Mouse (Mus musculus): ENCODE results near the gene Cog1. TPM values are rescaled to one million over a fixed set of nuclear protein-coding genes. Genes with fewer than 3 reads are reported as not detected.

Gene Cog1
- polyA plus RNA-seq, 1 experiment from 2014 or later = 15.5 TPM

DNA sequence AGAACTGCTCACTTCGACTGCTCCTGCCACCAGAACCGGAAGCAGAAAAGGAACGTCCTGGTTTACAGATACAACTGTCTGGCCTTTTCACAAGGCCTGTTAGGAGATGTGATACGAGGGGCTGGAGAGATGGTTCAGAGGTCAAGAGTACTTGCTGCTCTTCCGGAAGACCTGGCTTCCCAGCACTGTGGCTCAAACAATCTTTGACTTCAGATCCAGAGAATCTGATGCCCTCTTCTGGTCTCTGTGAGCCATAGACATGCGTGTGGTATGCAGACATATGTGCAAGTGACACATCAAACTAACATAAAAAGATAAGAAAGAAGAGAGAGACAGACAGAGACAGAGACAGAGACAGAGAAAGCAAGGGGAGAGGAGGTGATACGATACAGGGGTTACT lies 16.7 kb upstream of the Cog1 start:
- H3K9ac ChIP-seq = no peak overlapping the region
- no peak overlapping the region for H3K4me2 ChIP-seq
- WGBS = 68% methylated on average over 7 of the region's 7 CpGs
- H3K27ac ChIP-seq = no peak overlapping the region
- H3K4me1 ChIP-seq (replicated peaks) = no peaks in the 10 kb centered on the region
- H3K27me3 ChIP-seq = no peaks in the 10 kb centered on the region
- H3K4me3 ChIP-seq = no peak overlapping the region
- no peak for ATAC-seq (replicated peaks; ENCODE audit: insufficient number of reproducible peaks, insufficient read depth, low FRiP score, low read depth)
- no peaks in the 10 kb centered on the region for H3K9me3 ChIP-seq (replicated peaks)
- H3K36me3 ChIP-seq = no peaks in the 10 kb centered on the region

DNA sequence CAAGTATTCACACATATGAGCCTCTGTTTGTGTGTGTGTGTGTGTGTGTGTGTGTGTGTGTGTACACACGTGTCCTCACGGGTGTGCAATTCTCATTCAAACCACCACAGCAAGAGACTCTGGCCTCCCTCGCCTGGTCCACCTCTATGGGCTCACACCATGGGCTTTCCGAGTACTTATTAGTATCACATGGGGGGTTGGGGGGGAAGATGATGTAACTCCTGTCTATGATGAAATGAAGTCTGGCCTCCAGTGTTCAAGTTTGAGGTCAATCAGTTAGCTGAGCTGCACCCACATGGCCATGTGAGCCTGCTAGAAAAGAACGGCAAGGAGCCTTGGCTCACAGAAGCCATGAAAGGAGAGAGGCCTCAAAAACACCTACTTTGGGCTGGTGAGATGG lies 15.6 kb upstream of the Cog1 start:
- H3K4me1 ChIP-seq (replicated peaks) = no peaks in the 10 kb centered on the region
- no peak for ATAC-seq (replicated peaks; ENCODE audit: insufficient number of reproducible peaks, insufficient read depth, low FRiP score, low read depth)
- H3K9me3 ChIP-seq (replicated peaks) = no peaks in the 10 kb centered on the region
- WGBS = 89% methylated on average over 5 of the region's 5 CpGs
- H3K36me3 ChIP-seq = no peaks in the 10 kb centered on the region
- H3K4me3 ChIP-seq = no peak overlapping the region
- no peak overlapping the region for H3K27ac ChIP-seq
- H3K27me3 ChIP-seq = no peaks in the 10 kb centered on the region
- no peak overlapping the region for H3K4me2 ChIP-seq
- H3K9ac ChIP-seq = no peak overlapping the region

DNA sequence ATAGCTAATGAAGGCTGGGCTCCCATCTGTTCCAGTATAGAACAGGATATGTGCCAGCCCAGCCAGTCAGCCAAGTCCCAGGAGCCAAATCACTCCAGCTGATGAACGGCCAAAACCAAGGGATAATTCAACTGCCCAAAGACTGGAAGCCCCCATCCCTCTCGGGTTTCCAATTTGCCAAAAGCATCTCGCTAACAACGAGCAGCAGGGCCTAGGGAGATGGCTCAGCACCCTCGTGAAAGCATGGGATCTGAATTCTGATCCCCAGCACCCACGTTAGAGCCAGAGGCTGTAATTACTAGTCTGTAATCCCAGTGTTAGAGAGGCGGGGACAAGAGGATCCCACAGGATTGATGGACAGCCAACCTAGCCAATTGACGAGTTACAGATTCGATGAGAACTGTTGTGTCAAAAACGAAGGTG lies 14.3 kb upstream of the Cog1 start:
- no peak for ATAC-seq (replicated peaks; ENCODE audit: insufficient number of reproducible peaks, insufficient read depth, low FRiP score, low read depth)
- Histone ChIP-seq H3K9me3 (replicated peaks) (no peaks in the 10 kb centered on the region), H3K4me2 (no peak overlapping the region)

DNA sequence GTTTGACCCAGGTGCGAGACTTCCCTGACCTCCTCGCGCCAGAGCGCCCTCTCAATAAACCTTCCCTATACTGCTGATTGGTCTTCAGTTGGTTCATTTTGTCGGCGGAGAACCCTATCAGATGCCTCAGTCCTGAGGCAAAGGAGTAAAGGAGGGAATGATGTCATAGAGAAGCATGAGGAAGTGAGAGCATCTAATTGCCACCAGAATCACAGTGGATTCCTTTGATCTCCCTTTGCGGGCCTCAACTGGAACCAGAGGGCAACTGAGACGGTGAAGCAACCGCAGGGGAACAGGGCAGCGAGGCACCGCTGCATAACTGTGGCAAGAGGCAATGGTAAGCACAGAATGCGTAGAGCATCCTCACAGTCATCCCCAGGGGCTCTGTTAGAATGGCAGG lies 10.3 kb upstream of the Cog1 start:
- no peak overlapping the region for H3K27ac ChIP-seq
- no peak overlapping the region for H3K4me3 ChIP-seq
- H3K4me2 ChIP-seq = no peak overlapping the region
- H3K9me3 ChIP-seq (replicated peaks) = no peaks in the 10 kb centered on the region
- 86% methylated on average over 12 of the region's 12 CpGs for WGBS
- ATAC-seq (replicated peaks; ENCODE audit: insufficient number of reproducible peaks, insufficient read depth, low FRiP score, low read depth) = no peak
- H3K9ac ChIP-seq = no peak overlapping the region
- H3K27me3 ChIP-seq = no peaks in the 10 kb centered on the region
- H3K4me1 ChIP-seq (replicated peaks) = no peaks in the 10 kb centered on the region
- H3K36me3 ChIP-seq = no peaks in the 10 kb centered on the region

More for the DNA sequence above, 14.3 kb upstream of the Cog1 start:
- no peak overlapping the region for H3K27ac ChIP-seq
- H3K9ac ChIP-seq = no peak overlapping the region
- H3K36me3 ChIP-seq = no peaks in the 10 kb centered on the region
- no peaks in the 10 kb centered on the region for H3K4me1 ChIP-seq (replicated peaks)
- H3K27me3 ChIP-seq = no peaks in the 10 kb centered on the region
- WGBS = 72% methylated on average over 10 of the region's 10 CpGs
- H3K4me3 ChIP-seq = no peak overlapping the region

DNA sequence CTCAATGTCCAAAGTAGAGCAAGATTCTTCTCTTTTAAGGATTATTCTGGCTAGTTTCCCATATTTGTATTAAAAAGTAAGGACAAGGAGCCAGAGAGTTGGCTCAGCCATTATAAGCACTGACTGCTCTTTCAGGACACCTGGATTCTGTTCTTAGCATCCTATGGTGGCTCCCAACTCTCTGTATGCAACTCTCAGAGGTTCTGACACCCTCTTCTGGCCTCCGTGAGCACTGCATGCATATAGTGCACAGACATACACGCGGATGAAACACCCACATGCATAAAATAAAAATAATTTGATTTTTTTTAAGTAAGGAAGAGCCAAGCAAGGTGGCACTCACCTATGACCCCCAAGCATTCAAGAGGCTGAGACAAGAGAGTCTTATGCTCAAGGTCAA lies 3.8 kb upstream of the Cog1 start:
- no peak overlapping the region for H3K4me3 ChIP-seq
- H3K9me3 ChIP-seq (replicated peaks) = no peaks in the 10 kb centered on the region
- 87% methylated on average over 3 of the region's 3 CpGs for WGBS
- H3K4me1 ChIP-seq (replicated peaks) = peaks cover 6% of the 10 kb centered on the region
- no peak overlapping the region for H3K27ac ChIP-seq
- H3K4me2 ChIP-seq = no peak overlapping the region
- H3K9ac ChIP-seq = no peak overlapping the region
- ATAC-seq (replicated peaks; ENCODE audit: insufficient number of reproducible peaks, insufficient read depth, low FRiP score, low read depth) = no peak
- no peaks in the 10 kb centered on the region for H3K36me3 ChIP-seq
- H3K27me3 ChIP-seq = no peaks in the 10 kb centered on the region

DNA sequence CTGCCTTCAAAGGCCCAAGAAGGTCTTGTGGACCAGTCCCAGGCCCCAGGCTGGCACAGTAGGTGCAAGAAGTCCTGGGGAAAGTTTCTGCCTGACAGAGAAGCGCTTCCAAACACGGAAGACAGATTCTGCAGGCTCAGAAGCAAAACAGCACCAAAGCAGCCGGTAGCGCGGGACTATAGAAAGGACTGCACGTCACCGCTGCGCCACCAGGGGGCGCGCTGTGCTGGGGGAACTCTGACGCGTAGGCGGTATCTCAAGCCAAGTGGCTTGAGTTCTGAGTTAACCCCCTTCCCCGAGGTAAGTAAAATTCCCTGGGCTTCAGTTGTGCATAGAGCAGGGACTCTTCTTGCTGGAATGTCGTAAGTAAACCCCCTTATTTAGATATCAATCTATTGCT lies 817 bp upstream of the Cog1 start:
- Histone ChIP-seq H3K27ac (no peak overlapping the region), H3K27me3 (no peaks in the 10 kb centered on the region), H3K9me3 (replicated peaks) (no peaks in the 10 kb centered on the region), H3K9ac (no peak overlapping the region), H3K4me3 (no peak overlapping the region), H3K4me2 (peak overlapping the region; percentile 31; the same call in 1 of the 2 replicates), H3K36me3 (peaks cover 10% of the 10 kb centered on the region), H3K4me1 (replicated peaks) (peaks cover 15% of the 10 kb centered on the region)
- WGBS = 5% methylated on average over 15 of the region's 15 CpGs
- ATAC-seq (replicated peaks; ENCODE audit: insufficient number of reproducible peaks, insufficient read depth, low FRiP score, low read depth) = no peak

DNA sequence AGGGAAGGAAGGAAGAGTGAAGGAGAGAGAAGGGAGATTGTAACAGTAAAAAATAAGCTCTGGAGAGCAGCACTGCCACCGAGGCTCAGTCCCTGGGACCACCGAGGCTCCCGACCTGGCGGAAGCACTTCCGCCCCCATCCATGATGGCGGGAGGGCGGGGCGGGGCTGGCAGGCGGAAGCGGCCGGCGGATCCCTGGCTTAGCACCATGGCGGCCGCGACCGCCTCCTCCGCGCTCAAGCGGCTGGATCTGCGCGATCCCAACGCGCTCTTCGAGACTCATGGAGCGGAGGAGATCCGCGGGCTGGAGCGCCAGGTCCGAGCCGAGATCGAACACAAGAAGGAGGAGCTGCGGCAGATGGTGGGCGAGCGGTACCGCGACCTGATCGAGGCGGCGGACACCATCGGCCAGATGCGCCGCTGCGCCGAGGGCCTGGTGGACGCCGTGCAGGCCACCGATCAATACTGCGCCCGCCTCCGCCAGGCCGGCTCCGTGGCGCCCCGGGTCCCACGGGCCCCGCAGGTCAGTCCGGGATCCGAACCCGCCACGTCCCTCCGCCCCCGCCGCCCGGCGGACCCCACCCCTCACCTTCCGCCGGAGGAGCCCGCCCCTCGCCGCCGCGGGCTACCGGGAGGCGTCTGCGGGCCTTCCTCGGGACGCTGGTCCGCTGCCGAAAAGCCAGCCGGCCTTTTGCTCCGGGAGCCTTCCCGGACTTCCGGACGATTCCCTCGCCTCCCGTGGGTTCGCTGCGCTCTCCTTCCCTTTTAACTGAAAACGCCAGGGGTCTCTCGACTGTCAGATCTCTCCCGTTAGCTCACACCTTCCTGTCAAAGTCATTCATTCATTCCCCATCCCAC lies 613 bp downstream of the Cog1 start, which contains the start of gene Slc39a11:
Gene Slc39a11, minus strand, starts transcription at position 727 of the 858 bp plus-strand sequence.
- Histone ChIP-seq H3K36me3 (peaks cover 24% of the 10 kb centered on the region), H3K27me3 (no peaks in the 10 kb centered on the region), H3K4me3 (peak within 1 kb of the TSS; percentile 87), H3K27ac (peak within 1 kb of the TSS; percentile 80), H3K4me2 (peak within 1 kb of the TSS; percentile 71), H3K4me1 (replicated peaks) (peaks cover 15% of the 10 kb centered on the region), H3K9me3 (replicated peaks) (no peaks in the 10 kb centered on the region), H3K9ac (peak within 1 kb of the TSS; percentile 92)
- WGBS = under 1% methylated on average over 89 of the region's 91 CpGs
- ATAC-seq (replicated peaks; ENCODE audit: insufficient number of reproducible peaks, insufficient read depth, low FRiP score, low read depth) = peak; percentile 59

DNA sequence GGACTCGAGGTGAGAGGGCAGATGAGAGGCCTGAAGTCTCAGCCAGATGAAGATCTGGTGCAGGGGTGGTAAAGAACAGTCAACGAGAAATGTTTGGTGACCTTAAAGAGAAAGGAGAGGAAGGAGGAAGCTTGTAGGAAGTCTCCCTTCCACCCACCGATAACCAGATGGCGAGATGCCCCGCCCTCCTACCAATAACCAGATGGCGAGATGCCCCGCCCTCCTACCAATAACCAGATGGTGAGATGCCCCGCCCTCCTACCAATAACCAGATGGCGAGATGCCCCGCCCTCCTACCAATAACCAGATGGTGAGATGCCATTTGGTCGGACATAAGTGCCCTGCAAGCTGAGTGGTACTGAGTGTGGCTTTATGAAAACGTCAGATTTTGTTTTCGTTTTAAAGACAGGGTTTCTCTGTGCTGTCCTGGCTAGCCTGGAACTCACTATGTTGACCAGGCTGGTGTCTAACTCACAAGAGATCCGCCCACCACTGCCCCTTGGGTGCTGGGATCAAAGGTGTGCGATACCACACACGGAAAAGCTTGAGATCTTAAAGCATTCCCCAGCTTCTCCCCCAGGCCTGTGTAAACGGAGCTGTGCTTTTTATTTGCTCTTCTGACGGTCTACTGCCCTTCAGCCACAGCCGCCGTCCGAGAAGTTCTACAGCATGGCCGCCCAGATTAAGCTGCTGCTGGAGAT lies 2.4 kb downstream of the Cog1 start:
- ATAC-seq (replicated peaks; ENCODE audit: insufficient number of reproducible peaks, insufficient read depth, low FRiP score, low read depth) = no peak

DNA sequence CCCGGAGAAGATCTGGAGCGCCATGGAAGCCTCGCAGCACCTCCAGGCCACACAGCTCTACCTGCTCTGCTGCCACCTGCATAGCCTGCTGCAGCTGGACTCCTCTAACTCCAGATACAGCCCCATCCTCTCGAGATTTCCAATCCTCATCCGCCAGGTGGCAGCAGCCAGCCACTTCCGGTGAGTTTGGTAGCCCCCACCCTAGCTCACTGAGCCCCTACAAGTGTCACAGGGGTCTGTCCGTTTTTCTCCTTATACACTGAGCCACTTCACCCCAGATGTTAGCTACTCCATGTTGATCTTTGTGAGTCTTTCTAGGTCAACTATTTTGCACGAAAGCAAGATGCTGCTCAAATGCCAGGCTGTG lies 2.9 kb downstream of the Cog1 start:
- Histone ChIP-seq H3K9me3 (replicated peaks) (no peaks in the 10 kb centered on the region), H3K4me3 (no peak overlapping the region), H3K4me2 (no peak overlapping the region), H3K4me1 (replicated peaks) (peaks cover 15% of the 10 kb centered on the region), H3K36me3 (peaks cover 47% of the 10 kb centered on the region), H3K27me3 (no peaks in the 10 kb centered on the region), H3K27ac (no peak overlapping the region), H3K9ac (no peak overlapping the region)
- WGBS = 51% methylated on average over 8 of the region's 8 CpGs
- ATAC-seq (replicated peaks; ENCODE audit: insufficient number of reproducible peaks, insufficient read depth, low FRiP score, low read depth) = no peak

More for the DNA sequence above, 2.4 kb downstream of the Cog1 start:
- peaks cover 15% of the 10 kb centered on the region for H3K4me1 ChIP-seq (replicated peaks)
- H3K4me2 ChIP-seq = no peak overlapping the region
- H3K36me3 ChIP-seq = peaks cover 42% of the 10 kb centered on the region
- H3K27ac ChIP-seq = no peak overlapping the region
- no peak overlapping the region for H3K4me3 ChIP-seq
- 75% methylated on average over 22 of the region's 22 CpGs for WGBS
- H3K9ac ChIP-seq = no peak overlapping the region
- H3K27me3 ChIP-seq = no peaks in the 10 kb centered on the region
- no peaks in the 10 kb centered on the region for H3K9me3 ChIP-seq (replicated peaks)

DNA sequence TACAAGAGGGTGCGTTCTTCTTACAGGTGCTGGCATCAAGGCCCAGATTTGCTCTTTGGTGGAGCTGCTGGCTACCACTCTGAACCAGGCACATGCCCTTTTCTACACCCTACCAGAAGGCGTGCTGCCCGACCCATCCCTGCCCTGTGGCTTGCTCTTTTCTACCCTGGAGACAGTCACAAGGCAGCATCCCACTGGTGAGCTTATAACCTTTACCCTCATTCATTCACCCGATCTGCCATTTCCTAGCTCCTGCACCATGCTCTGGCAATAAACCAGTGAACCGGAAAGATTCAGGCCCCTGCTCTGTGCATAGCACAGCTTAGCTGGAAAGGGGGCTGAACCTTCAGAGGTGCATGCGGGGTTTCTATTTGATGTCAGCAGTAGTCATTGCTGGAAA lies 3.5 kb downstream of the Cog1 start:
- Histone ChIP-seq H3K4me2 (no peak overlapping the region), H3K9me3 (replicated peaks) (no peaks in the 10 kb centered on the region), H3K9ac (no peak overlapping the region), H3K27ac (no peak overlapping the region), H3K4me1 (replicated peaks) (peaks cover 15% of the 10 kb centered on the region), H3K27me3 (no peaks in the 10 kb centered on the region), H3K36me3 (peaks cover 53% of the 10 kb centered on the region), H3K4me3 (no peak overlapping the region)
- WGBS = 93% methylated on average over 6 of the region's 6 CpGs
- no peak for ATAC-seq (replicated peaks; ENCODE audit: insufficient number of reproducible peaks, insufficient read depth, low FRiP score, low read depth)

DNA sequence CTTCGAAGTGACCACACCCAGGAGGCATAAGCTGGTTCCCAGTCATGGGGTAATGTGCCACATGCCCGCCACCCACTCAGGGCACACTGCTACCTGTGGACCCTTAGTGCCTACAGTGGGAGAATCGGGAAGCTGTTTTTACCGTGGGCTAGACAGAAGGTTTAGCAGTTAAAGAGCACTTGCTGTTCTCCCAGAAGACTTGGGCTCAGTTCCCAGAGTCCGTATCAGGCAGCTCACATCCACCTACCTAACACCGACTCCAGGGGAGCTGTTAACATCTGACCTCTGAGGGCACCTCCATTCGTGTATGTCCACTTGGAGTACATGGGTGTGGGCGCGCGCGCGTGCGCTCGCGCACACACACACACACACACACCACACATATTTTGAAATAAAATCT lies 5.1 kb downstream of the Cog1 start:
- 91% methylated on average over 15 of the region's 15 CpGs for WGBS
- Histone ChIP-seq H3K9ac (no peak overlapping the region), H3K4me1 (replicated peaks) (peaks cover 10% of the 10 kb centered on the region), H3K4me2 (no peak overlapping the region), H3K27me3 (no peaks in the 10 kb centered on the region), H3K36me3 (peaks cover 67% of the 10 kb centered on the region), H3K27ac (no peak overlapping the region), H3K4me3 (no peak overlapping the region), H3K9me3 (replicated peaks) (no peaks in the 10 kb centered on the region)
- ATAC-seq (replicated peaks; ENCODE audit: insufficient number of reproducible peaks, insufficient read depth, low FRiP score, low read depth) = no peak
